Mouse (Mus musculus) forebrain, embryonic 16.5 days (tissue): ENCODE data around the gene Yipf3. TPM values are rescaled to one million over a fixed set of nuclear protein-coding genes. Genes with fewer than 3 reads are reported as not detected.
A peak's percentile ranks its signal among the peaks of the same experiment; 100 is the strongest.

Source experiments
- ATAC-seq: fragments of 200-750 bp; cut with Nextera tagmentation; 2 replicates; pipeline ENCODE4 v1.8.0; 2017; ENCODE audit warnings: mild to moderate bottlenecking, moderate library complexity
- H3K27ac ChIP-seq: fragments of 300-500 bp; sonication (generic); 2 replicates; pipeline ENCODE4 v1.5.1; 2014; ENCODE audit warnings: low read length, control low read depth
- H3K27me3 ChIP-seq: fragments of 300-500 bp; sonication (generic); replicated peaks from 2 replicates; pipeline ENCODE4 v1.6.1; 2014; ENCODE audit warnings: low read length; ENCODE audit not compliant: control insufficient read depth, insufficient read depth
- H3K36me3 ChIP-seq: fragments of 300-500 bp; sonication (generic); 2 replicates; pipeline ENCODE4 v1.6.1; 2014; ENCODE audit not compliant: control insufficient read depth, insufficient read depth
- H3K4me1 ChIP-seq: fragments of 300-500 bp; sonication (generic); replicated peaks from 2 replicates; pipeline ENCODE4 v1.6.1; 2014; ENCODE audit warnings: low read length; ENCODE audit not compliant: control insufficient read depth, insufficient read depth
- H3K4me2 ChIP-seq: fragments of 300-500 bp; sonication (generic); 2 replicates; pipeline ENCODE4 v1.6.1; 2014; ENCODE audit warnings: mild to moderate bottlenecking, low read length, control low read depth
- H3K4me3 ChIP-seq: fragments of 300-500 bp; sonication (generic); replicated peaks from 2 replicates; pipeline ENCODE4 v1.5.1; 2014; ENCODE audit warnings: mild to moderate bottlenecking, low read length, control low read depth
- H3K9ac ChIP-seq: fragments of 300-500 bp; sonication (generic); replicated peaks from 2 replicates; pipeline ENCODE4 v1.6.1; 2014; ENCODE audit warnings: low read depth, low read length, control low read depth
- H3K9me3 ChIP-seq: fragments of 300-500 bp; sonication (generic); 2 replicates; pipeline ENCODE4 v1.6.1; 2016; ENCODE audit warnings: low read length; ENCODE audit not compliant: control insufficient read depth
- WGBS: fragments of 180-500 bp; shearing (Covaris S2); extraction: QIAGEN DNeasy Blood & Tissue Kit; methylation state at CpG from one replicate; pipeline ENCODE4 v1.1.7; 2014; 5-methylcytosine and 5-hydroxymethylcytosine counted together
- polyA plus RNA-seq: library from polyadenylated mRNA; unstranded; fragments of >200 nt; fragmentation: Nextera tagmentation; extraction: Ambion mirVana; gene quantifications from 2 replicates; pipeline ENCODE4 v1.2.1, GENCODE M21; 2015

Yipf3 gene
- polyA plus RNA-seq, 1 experiment from 2014 or later: 91.6 TPM

DNA sequence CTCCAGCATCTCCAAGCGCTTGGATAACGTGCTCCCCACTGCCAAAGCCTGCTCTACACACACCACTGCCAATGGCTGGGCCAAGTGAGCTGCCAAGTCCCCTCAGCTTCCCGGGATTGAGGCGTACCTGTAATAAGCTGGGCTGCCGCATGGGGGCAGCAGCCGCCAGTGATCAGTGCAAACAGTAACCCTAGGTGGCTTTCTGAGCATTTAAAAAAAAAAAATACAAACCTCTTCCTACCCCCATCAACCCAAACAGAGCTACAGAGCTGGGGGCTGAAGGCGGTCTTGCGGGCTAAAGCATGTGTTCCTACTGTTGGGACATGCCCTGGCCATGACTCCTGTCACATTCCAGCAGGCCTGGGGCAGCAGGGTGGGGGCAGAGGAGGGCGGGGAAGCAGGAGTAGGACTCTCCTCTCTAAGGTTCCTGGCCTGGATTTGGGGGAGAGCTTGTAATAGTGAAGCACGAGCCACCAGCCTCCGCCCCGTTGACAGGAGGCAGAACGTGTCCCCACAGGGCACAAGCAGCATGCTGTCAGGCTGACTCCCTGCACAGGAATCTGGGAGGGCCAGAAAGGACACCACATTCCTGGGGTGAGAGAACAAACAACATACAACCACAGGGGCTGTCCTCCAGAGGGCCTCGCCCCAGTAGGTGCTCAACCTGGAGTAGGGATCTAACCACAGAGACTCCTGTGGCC, 18.2 kb downstream of the Yipf3 start:
- peak; percentile 79 for ATAC-seq
- H3K36me3 ChIP-seq: peaks cover 3% of the 10 kb centered on the region; the same call in 1 of the 2 replicates
- no peaks in the 10 kb centered on the region for H3K9me3 ChIP-seq
- H3K4me2 ChIP-seq: no peak overlapping the region
- no peak overlapping the region; the same call in 1 of the 2 replicates for H3K27ac ChIP-seq
- H3K4me1 ChIP-seq: 0 out of 2 replicates have a peak, but pooled peaks cover 2% of the 10 kb centered on the region
- no peak overlapping the region for H3K4me3 ChIP-seq
- H3K27me3 ChIP-seq: no peaks in the 10 kb centered on the region
- H3K9ac ChIP-seq: no peak overlapping the region
- 24% methylated on average over 14 of the region's 14 CpGs for WGBS

DNA sequence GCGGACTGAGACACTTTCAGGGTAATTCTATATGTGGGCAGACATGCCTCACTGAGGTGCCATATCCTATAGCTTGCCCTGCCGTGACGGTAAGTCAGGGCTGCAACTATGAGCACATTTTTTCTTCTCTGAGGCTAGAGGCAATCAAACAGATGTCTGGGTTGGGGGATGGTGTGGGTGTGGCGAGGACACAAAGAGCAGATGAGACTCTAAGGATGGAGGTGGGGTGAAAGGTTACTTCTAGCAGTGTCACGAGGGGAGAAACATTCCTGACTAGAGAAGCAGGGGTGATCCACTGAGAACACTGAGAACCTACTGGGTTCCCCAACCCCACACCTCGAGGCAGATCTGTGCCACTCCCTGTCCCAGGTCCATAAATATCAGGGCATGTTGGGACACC, 19.1 kb downstream of the Yipf3 start:
- no peak for ATAC-seq
- H3K36me3 ChIP-seq: peaks cover 3% of the 10 kb centered on the region; the same call in 1 of the 2 replicates
- 81% methylated on average over 6 of the region's 6 CpGs for WGBS

DNA sequence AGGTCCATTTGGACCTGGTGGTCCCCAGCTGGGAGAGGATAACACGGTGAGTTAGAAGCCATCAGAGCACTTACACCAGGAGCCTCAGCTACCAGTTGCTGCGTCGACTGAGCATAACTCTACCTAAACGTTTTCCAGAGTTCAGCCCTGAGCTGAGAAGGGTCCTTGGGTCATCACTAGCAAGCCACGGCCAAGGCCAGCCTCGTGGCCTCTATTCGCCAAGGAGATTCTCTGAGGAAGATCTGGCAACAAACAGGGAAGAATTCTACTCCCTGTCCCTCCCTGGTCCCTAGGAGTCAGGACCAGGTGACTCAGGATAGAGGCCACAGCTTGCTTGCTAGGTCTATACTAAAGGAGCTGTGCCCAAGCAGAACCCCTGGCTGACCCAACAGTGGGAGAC, 19.6 kb downstream of the Yipf3 start:
- 0 out of 2 replicates have a peak, but pooled peaks cover 2% of the 10 kb centered on the region for H3K4me1 ChIP-seq
- H3K9ac ChIP-seq: no peak overlapping the region
- no peak overlapping the region for H3K27ac ChIP-seq
- no peak overlapping the region for H3K4me2 ChIP-seq
- H3K4me3 ChIP-seq: no peak overlapping the region
- ATAC-seq: no peak
- H3K27me3 ChIP-seq: no peaks in the 10 kb centered on the region
- H3K36me3 ChIP-seq: peaks cover 3% of the 10 kb centered on the region; the same call in 1 of the 2 replicates
- 88% methylated on average over 7 of the region's 7 CpGs for WGBS
- no peaks in the 10 kb centered on the region for H3K9me3 ChIP-seq

More for the DNA sequence above, 19.1 kb downstream of the Yipf3 start:
- H3K4me3 ChIP-seq: no peak overlapping the region
- no peak overlapping the region for H3K27ac ChIP-seq
- no peak overlapping the region for H3K9ac ChIP-seq
- 0 out of 2 replicates have a peak, but pooled peaks cover 2% of the 10 kb centered on the region for H3K4me1 ChIP-seq
- H3K9me3 ChIP-seq: no peaks in the 10 kb centered on the region
- no peak overlapping the region for H3K4me2 ChIP-seq
- no peaks in the 10 kb centered on the region for H3K27me3 ChIP-seq

DNA sequence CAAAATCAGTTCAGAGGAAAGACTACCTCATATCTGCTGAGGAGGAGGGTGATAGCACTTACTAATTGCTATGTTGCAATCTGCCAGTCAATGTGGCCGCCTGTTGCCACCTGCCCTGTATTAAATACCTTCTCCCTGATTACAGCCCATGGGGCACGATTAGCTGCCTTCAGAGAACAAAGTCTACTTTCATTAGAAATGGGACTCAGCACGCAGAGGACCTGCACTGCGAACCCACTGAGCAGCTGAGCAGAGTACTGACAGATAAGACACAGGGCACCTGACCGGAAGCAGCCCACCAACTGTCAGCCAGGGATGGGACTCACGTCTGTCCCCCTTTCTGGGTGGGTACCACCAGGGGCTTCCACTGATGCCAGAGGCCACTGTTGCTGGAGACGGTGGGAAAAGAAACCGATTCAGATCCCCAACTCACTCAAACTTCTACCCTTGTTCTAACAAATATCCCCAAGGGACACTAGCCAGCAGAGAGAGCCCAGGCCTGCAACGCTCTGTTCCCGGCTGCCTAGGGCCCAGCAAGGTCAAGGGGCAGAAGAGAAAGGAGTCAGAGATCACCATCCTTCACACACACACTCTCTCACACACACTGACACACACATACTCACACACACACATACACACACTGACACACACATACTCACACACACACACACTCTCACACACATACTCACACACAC, 20.3 kb downstream of the Yipf3 start:
- 85% methylated on average over 10 of the region's 10 CpGs for WGBS
- Histone ChIP-seq H3K4me2 (no peak overlapping the region), H3K4me3 (no peak overlapping the region), H3K36me3 (peaks cover 3% of the 10 kb centered on the region; the same call in 1 of the 2 replicates), H3K9ac (no peak overlapping the region), H3K4me1 (0 out of 2 replicates have a peak, but pooled peaks cover 2% of the 10 kb centered on the region), H3K27ac (no peak overlapping the region), H3K9me3 (no peaks in the 10 kb centered on the region), H3K27me3 (no peaks in the 10 kb centered on the region)
- ATAC-seq: no peak

DNA sequence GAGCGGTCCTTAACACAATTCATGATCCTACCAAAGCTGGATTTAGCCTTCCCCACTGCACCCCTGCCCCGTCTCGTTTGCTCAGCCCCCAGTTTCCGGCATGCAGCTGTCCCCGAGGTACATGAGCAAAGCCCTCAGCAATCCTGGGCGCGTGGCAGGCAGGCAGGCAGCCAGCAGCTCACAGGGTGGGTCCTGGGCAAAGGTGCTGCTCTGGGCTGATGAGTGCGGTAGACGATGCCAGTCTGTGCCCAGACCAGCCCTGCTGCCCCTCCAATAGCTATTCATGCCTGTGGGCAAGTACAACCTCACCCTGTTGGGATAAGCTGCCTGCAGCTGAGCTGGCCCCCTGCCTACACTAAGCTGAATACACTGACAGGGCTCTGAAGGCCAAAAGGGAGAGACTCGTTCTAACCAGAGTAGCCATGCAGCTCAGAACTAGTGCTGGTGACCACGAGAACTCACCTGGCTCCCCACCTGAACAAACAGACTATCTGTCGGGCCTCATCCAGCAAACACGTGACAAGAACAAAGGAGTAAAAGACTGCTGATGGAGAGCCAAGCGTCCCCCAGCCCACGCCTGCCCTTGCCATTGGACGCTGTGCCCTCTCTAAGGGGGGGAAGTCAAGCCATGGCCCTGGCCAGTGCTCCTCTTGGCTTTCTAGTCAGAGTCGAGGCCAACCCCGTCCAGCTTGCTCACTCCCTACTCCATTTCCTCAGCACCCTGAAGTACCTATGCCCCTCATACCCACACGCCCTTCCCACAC, 22.1 kb downstream of the Yipf3 start:
- Histone ChIP-seq H3K4me1 (0 out of 2 replicates have a peak, but pooled peaks cover 2% of the 10 kb centered on the region), H3K36me3 (no peaks in the 10 kb centered on the region), H3K9me3 (no peaks in the 10 kb centered on the region), H3K4me2 (no peak overlapping the region), H3K27me3 (no peaks in the 10 kb centered on the region), H3K9ac (no peak overlapping the region), H3K4me3 (no peak overlapping the region), H3K27ac (no peak overlapping the region)
- WGBS: 86% methylated on average over 19 of the region's 19 CpGs
- no peak for ATAC-seq

DNA sequence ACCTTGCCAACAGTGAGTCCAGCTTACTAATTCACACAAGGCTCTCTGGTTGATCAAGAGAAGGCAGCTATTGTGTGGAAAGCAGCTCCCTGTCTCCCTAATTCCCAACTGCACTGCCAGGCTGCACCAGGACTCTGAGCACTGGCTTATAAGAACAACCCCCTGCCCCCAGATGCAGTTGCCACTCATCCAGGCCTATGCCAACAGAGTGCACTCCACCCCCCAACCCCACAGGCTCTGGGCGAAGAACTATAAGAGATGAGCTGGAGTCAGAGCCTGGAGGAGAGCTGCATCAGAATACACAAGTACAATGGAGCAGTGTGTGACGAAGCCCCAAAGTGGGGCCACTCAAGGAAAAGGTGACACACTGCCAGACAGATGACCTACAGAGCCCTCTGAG, 24.2 kb downstream of the Yipf3 start:
- H3K4me3 ChIP-seq: no peak overlapping the region
- WGBS: 83% methylated on average over 2 of the region's 2 CpGs
- H3K27me3 ChIP-seq: no peaks in the 10 kb centered on the region
- H3K36me3 ChIP-seq: no peaks in the 10 kb centered on the region; the same call in 1 of the 2 replicates
- H3K4me1 ChIP-seq: no peaks in the 10 kb centered on the region
- 0 out of 2 replicates have a peak overlapping the region, but pooled peaks have one; percentile 6 for H3K9ac ChIP-seq
- ATAC-seq: no peak
- no peak overlapping the region for H3K27ac ChIP-seq
- H3K4me2 ChIP-seq: no peak overlapping the region
- no peaks in the 10 kb centered on the region for H3K9me3 ChIP-seq

DNA sequence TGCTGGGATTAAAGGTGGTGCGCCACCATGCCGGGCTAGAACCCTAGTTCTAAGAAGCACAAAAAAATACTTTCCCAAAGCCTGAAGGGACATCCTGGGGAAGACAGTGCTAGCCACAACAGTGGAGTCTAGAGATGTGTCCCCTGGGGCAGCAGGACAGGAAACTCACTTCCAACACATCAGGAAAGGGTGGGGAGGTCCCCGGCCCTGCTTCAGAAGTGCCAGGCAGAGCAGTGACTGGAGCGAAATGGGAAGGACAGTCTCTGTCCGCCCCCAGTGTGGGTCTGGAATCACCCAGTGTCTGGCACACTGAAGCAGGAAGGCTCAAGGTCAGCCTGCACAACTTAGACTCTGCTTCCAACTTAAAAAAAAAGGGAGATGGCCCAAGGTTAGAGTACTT, 24.8 kb downstream of the Yipf3 start:
- H3K9ac ChIP-seq: no peak overlapping the region
- WGBS: 91% methylated on average over 5 of the region's 5 CpGs
- ATAC-seq: no peak

DNA sequence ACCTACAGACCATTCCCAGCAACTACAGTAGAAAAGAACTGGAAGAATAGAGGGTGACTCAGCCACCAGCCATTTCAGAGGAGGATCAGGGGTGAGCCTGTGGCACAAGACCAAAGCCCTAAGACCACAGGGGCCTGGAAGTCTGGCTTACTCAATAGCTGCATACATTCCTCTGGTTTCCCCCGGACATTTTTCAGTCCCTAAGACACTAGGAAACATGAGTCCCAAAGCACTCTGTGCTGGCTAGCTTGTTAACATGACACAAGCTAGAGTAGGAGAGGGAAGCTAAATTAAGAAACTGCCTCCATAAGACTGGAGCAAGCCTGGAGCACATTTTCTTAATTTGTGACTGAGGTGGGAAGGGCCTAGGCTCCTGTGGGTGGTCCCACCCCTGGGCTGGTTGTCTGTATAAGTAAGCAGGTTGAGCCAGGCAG, 25.9 kb downstream of the Yipf3 start:
- no peak for ATAC-seq
- Histone ChIP-seq H3K9ac (no peak overlapping the region), H3K4me3 (no peak overlapping the region), H3K9me3 (no peaks in the 10 kb centered on the region), H3K4me1 (no peaks in the 10 kb centered on the region), H3K27me3 (no peaks in the 10 kb centered on the region), H3K36me3 (no peaks in the 10 kb centered on the region; the same call in 1 of the 2 replicates), H3K27ac (no peak overlapping the region), H3K4me2 (no peak overlapping the region)
- WGBS: 75% methylated on average over 1 of the region's 1 CpGs

More for the DNA sequence above, 24.8 kb downstream of the Yipf3 start:
- Histone ChIP-seq H3K9me3 (no peaks in the 10 kb centered on the region), H3K4me2 (no peak overlapping the region), H3K27ac (no peak overlapping the region), H3K4me1 (no peaks in the 10 kb centered on the region), H3K36me3 (no peaks in the 10 kb centered on the region; the same call in 1 of the 2 replicates), H3K4me3 (no peak overlapping the region), H3K27me3 (no peaks in the 10 kb centered on the region)

DNA sequence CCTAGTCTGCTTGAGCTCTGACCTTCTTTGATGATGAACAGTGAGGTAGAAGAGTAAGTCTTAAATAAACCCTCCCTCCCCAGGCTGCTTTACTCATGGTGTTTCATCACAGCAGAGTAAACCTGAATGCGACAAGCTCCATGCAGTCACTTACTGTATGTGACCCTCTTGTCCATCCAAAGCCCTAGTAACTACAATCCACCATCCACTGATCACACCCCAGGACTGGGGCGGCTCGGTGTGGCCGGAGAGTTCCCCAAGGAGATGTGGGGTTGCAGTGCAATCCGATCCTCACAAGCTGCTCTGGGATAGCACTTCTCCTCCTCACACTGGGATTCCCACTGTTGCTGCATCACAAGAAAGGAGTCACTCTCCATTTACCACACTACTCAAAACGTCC, 26.6 kb downstream of the Yipf3 start:
- Histone ChIP-seq H3K27ac (no peak overlapping the region), H3K9ac (no peak overlapping the region), H3K4me2 (no peak overlapping the region), H3K36me3 (no peaks in the 10 kb centered on the region; the same call in 1 of the 2 replicates), H3K9me3 (no peaks in the 10 kb centered on the region), H3K4me1 (no peaks in the 10 kb centered on the region), H3K4me3 (no peak overlapping the region), H3K27me3 (no peaks in the 10 kb centered on the region)
- ATAC-seq: no peak
- 80% methylated on average over 6 of the region's 6 CpGs for WGBS
